Mouse (Mus musculus): ENCODE data around the gene Snrnp25. TPM values are rescaled to one million over a fixed set of nuclear protein-coding genes. Genes with fewer than 3 reads are reported as not detected.

Gene Snrnp25
- polyA plus RNA-seq, 1 experiment from 2014 or later = 84.2 TPM

- no peak overlapping the region for H3K4me3 ChIP-seq (ENCODE audit: low read depth, low read length)
- ATAC-seq (ENCODE audit: low FRiP score) = no peak
- H3K9ac ChIP-seq (ENCODE audit: low read depth, low read length) = no peak overlapping the region
- no peaks in the 10 kb centered on the region for H3K36me3 ChIP-seq (ENCODE audit: control insufficient read depth, insufficient read depth, low read length)
- no peak overlapping the region for H3K4me2 ChIP-seq (replicated peaks; ENCODE audit: low read depth, low read length)
- no peaks in the 10 kb centered on the region for H3K4me1 ChIP-seq (replicated peaks; ENCODE audit: control insufficient read depth, insufficient read depth, low read length)
- H3K27ac ChIP-seq (ENCODE audit: low read depth, low read length) = no peak overlapping the region
- 84% methylated on average over 9 of the region's 9 CpGs for WGBS
- DNase-seq (ENCODE audit: low spot score) = no peak
- no peaks in the 10 kb centered on the region for H3K9me3 ChIP-seq (ENCODE audit: control insufficient read depth, low read length)
- H3K27me3 ChIP-seq (ENCODE audit: control insufficient read depth, insufficient read depth, low read length) = no peaks in the 10 kb centered on the region
Observed at GRCm38 (mm10) chr11:32190119-32190518, 15.1 kb upstream of the Snrnp25 start.

GRCm38 (mm10) chr11:32190603-32191110, 14.6 kb upstream of the Snrnp25 start:
- Histone ChIP-seq H3K4me3 (ENCODE audit: low read depth, low read length) (no peak overlapping the region), H3K4me2 (replicated peaks; ENCODE audit: low read depth, low read length) (no peak overlapping the region), H3K9ac (ENCODE audit: low read depth, low read length) (no peak overlapping the region), H3K36me3 (ENCODE audit: control insufficient read depth, insufficient read depth, low read length) (no peaks in the 10 kb centered on the region), H3K27ac (ENCODE audit: low read depth, low read length) (no peak overlapping the region), H3K27me3 (ENCODE audit: control insufficient read depth, insufficient read depth, low read length) (no peaks in the 10 kb centered on the region), H3K4me1 (replicated peaks; ENCODE audit: control insufficient read depth, insufficient read depth, low read length) (no peaks in the 10 kb centered on the region), H3K9me3 (ENCODE audit: control insufficient read depth, low read length) (no peaks in the 10 kb centered on the region)
- WGBS = 77% methylated on average over 13 of the region's 13 CpGs
- DNase-seq (ENCODE audit: low spot score) = no peak
- ATAC-seq (ENCODE audit: low FRiP score) = no peak

- no peak for DNase-seq (ENCODE audit: low spot score)
- Histone ChIP-seq H3K36me3 (ENCODE audit: control insufficient read depth, insufficient read depth, low read length) (no peaks in the 10 kb centered on the region), H3K9me3 (ENCODE audit: control insufficient read depth, low read length) (no peaks in the 10 kb centered on the region), H3K27ac (ENCODE audit: low read depth, low read length) (no peak overlapping the region), H3K27me3 (ENCODE audit: control insufficient read depth, insufficient read depth, low read length) (no peaks in the 10 kb centered on the region), H3K4me2 (replicated peaks; ENCODE audit: low read depth, low read length) (no peak overlapping the region), H3K4me3 (ENCODE audit: low read depth, low read length) (no peak overlapping the region), H3K4me1 (replicated peaks; ENCODE audit: control insufficient read depth, insufficient read depth, low read length) (no peaks in the 10 kb centered on the region), H3K9ac (ENCODE audit: low read depth, low read length) (no peak overlapping the region)
- WGBS = 92% methylated on average over 10 of the region's 10 CpGs
- ATAC-seq (ENCODE audit: low FRiP score) = no peak
Observed at GRCm38 (mm10) chr11:32193156-32193555, 12.1 kb upstream of the Snrnp25 start.

- H3K27me3 ChIP-seq (ENCODE audit: control insufficient read depth, insufficient read depth, low read length) = no peaks in the 10 kb centered on the region
- 81% methylated on average over 10 of the region's 10 CpGs for WGBS
- no peak overlapping the region for H3K4me2 ChIP-seq (replicated peaks; ENCODE audit: low read depth, low read length)
- ATAC-seq (ENCODE audit: low FRiP score) = no peak
- no peaks in the 10 kb centered on the region for H3K4me1 ChIP-seq (replicated peaks; ENCODE audit: control insufficient read depth, insufficient read depth, low read length)
- DNase-seq (ENCODE audit: low spot score) = no peak
- H3K4me3 ChIP-seq (ENCODE audit: low read depth, low read length) = no peak overlapping the region
- no peaks in the 10 kb centered on the region for H3K36me3 ChIP-seq (ENCODE audit: control insufficient read depth, insufficient read depth, low read length)
- H3K9me3 ChIP-seq (ENCODE audit: control insufficient read depth, low read length) = no peaks in the 10 kb centered on the region
- H3K9ac ChIP-seq (ENCODE audit: low read depth, low read length) = no peak overlapping the region
- no peak overlapping the region for H3K27ac ChIP-seq (ENCODE audit: low read depth, low read length)
Observed at GRCm38 (mm10) chr11:32194086-32194485, 11.1 kb upstream of the Snrnp25 start.

GRCm38 (mm10) chr11:32194626-32195025, 10.6 kb upstream of the Snrnp25 start:
- DNase-seq (ENCODE audit: low spot score) (no peak), ATAC-seq (ENCODE audit: low FRiP score) (no peak)
- Histone ChIP-seq H3K9me3 (ENCODE audit: control insufficient read depth, low read length) (no peaks in the 10 kb centered on the region), H3K36me3 (ENCODE audit: control insufficient read depth, insufficient read depth, low read length) (no peaks in the 10 kb centered on the region), H3K4me1 (replicated peaks; ENCODE audit: control insufficient read depth, insufficient read depth, low read length) (no peaks in the 10 kb centered on the region), H3K27ac (ENCODE audit: low read depth, low read length) (no peak overlapping the region), H3K4me2 (replicated peaks; ENCODE audit: low read depth, low read length) (no peak overlapping the region), H3K4me3 (ENCODE audit: low read depth, low read length) (no peak overlapping the region), H3K27me3 (ENCODE audit: control insufficient read depth, insufficient read depth, low read length) (no peaks in the 10 kb centered on the region), H3K9ac (ENCODE audit: low read depth, low read length) (no peak overlapping the region)
- 85% methylated on average over 5 of the region's 5 CpGs for WGBS

- H3K36me3 ChIP-seq (ENCODE audit: control insufficient read depth, insufficient read depth, low read length) = no peaks in the 10 kb centered on the region
- DNase-seq (ENCODE audit: low spot score) (no peak), ATAC-seq (ENCODE audit: low FRiP score) (no peak)
- 27% methylated on average over 11 of the region's 11 CpGs for WGBS
- H3K9me3 ChIP-seq (ENCODE audit: control insufficient read depth, low read length) = no peaks in the 10 kb centered on the region
- no peak overlapping the region for H3K4me2 ChIP-seq (replicated peaks; ENCODE audit: low read depth, low read length)
- no peak overlapping the region for H3K4me3 ChIP-seq (ENCODE audit: low read depth, low read length)
- H3K4me1 ChIP-seq (replicated peaks; ENCODE audit: control insufficient read depth, insufficient read depth, low read length) = no peaks in the 10 kb centered on the region
- H3K27me3 ChIP-seq (ENCODE audit: control insufficient read depth, insufficient read depth, low read length) = no peaks in the 10 kb centered on the region
- H3K9ac ChIP-seq (ENCODE audit: low read depth, low read length) = no peak overlapping the region
- H3K27ac ChIP-seq (ENCODE audit: low read depth, low read length) = no peak overlapping the region
Observed at GRCm38 (mm10) chr11:32195867-32196540, 9.2 kb upstream of the Snrnp25 start.

- DNase-seq (ENCODE audit: low spot score) (no peak), ATAC-seq (ENCODE audit: low FRiP score) (no peak)
- Histone ChIP-seq H3K9ac (ENCODE audit: low read depth, low read length) (no peak overlapping the region), H3K27me3 (ENCODE audit: control insufficient read depth, insufficient read depth, low read length) (no peaks in the 10 kb centered on the region), H3K4me2 (replicated peaks; ENCODE audit: low read depth, low read length) (no peak overlapping the region), H3K27ac (ENCODE audit: low read depth, low read length) (no peak overlapping the region), H3K4me3 (ENCODE audit: low read depth, low read length) (no peak overlapping the region), H3K4me1 (replicated peaks; ENCODE audit: control insufficient read depth, insufficient read depth, low read length) (no peaks in the 10 kb centered on the region), H3K9me3 (ENCODE audit: control insufficient read depth, low read length) (no peaks in the 10 kb centered on the region), H3K36me3 (ENCODE audit: control insufficient read depth, insufficient read depth, low read length) (no peaks in the 10 kb centered on the region)
- WGBS = 84% methylated on average over 6 of the region's 6 CpGs
Observed at GRCm38 (mm10) chr11:32196727-32197126, 8.5 kb upstream of the Snrnp25 start.

- H3K36me3 ChIP-seq (ENCODE audit: control insufficient read depth, insufficient read depth, low read length) = no peaks in the 10 kb centered on the region
- no peaks in the 10 kb centered on the region for H3K27me3 ChIP-seq (ENCODE audit: control insufficient read depth, insufficient read depth, low read length)
- 60% methylated on average over 3 of the region's 3 CpGs for WGBS
- no peak overlapping the region for H3K27ac ChIP-seq (ENCODE audit: low read depth, low read length)
- no peaks in the 10 kb centered on the region for H3K9me3 ChIP-seq (ENCODE audit: control insufficient read depth, low read length)
- H3K4me3 ChIP-seq (ENCODE audit: low read depth, low read length) = no peak overlapping the region
- ATAC-seq (ENCODE audit: low FRiP score) (no peak), DNase-seq (ENCODE audit: low spot score) (no peak)
- no peaks in the 10 kb centered on the region for H3K4me1 ChIP-seq (replicated peaks; ENCODE audit: control insufficient read depth, insufficient read depth, low read length)
- no peak overlapping the region for H3K4me2 ChIP-seq (replicated peaks; ENCODE audit: low read depth, low read length)
- no peak overlapping the region for H3K9ac ChIP-seq (ENCODE audit: low read depth, low read length)
Observed at GRCm38 (mm10) chr11:32197766-32198165, 7.4 kb upstream of the Snrnp25 start.

GRCm38 (mm10) chr11:32198256-32198955, 6.8 kb upstream of the Snrnp25 start:
- H3K4me1 ChIP-seq (replicated peaks; ENCODE audit: control insufficient read depth, insufficient read depth, low read length) = no peaks in the 10 kb centered on the region
- no peak overlapping the region for H3K9ac ChIP-seq (ENCODE audit: low read depth, low read length)
- no peak overlapping the region for H3K4me3 ChIP-seq (ENCODE audit: low read depth, low read length)
- H3K4me2 ChIP-seq (replicated peaks; ENCODE audit: low read depth, low read length) = no peak overlapping the region
- no peaks in the 10 kb centered on the region for H3K27me3 ChIP-seq (ENCODE audit: control insufficient read depth, insufficient read depth, low read length)
- no peaks in the 10 kb centered on the region for H3K9me3 ChIP-seq (ENCODE audit: control insufficient read depth, low read length)
- H3K27ac ChIP-seq (ENCODE audit: low read depth, low read length) = no peak overlapping the region
- ATAC-seq (ENCODE audit: low FRiP score) (no peak), DNase-seq (ENCODE audit: low spot score) (no peak)
- H3K36me3 ChIP-seq (ENCODE audit: control insufficient read depth, insufficient read depth, low read length) = no peaks in the 10 kb centered on the region
- 72% methylated on average over 14 of the region's 14 CpGs for WGBS

Data from hindbrain, embryonic 11.5 days (tissue).